Mouse (Mus musculus): Measurements from ENCODE around the gene Pdx1. TPM values are rescaled to one million over a fixed set of nuclear protein-coding genes. Genes with fewer than 3 reads are reported as not detected.

Pdx1 gene
- total and polyA plus RNA-seq, 3 experiments = not detected

GRCm38 (mm10) chr5:147270673-147271655, 1.2 kb downstream of the Pdx1 start:
- DNase-seq (ENCODE audit: low spot score) (no peak), ATAC-seq (ENCODE audit: extremely low read depth, insufficient number of reproducible peaks, low FRiP score, poor library complexity, severe bottlenecking) (no peak)
- Histone ChIP-seq H3K4me1 (ENCODE audit: insufficient read depth, low read depth, low read length) (no peaks in the 10 kb centered on the region), H3K4me3 (ENCODE audit: low read depth, low read length) (no peak overlapping the region), H3K9me3 (replicated peaks) (no peaks in the 10 kb centered on the region), H3K27me3 (ENCODE audit: insufficient read depth, low read length) (peaks cover 39% of the 10 kb centered on the region), H3K36me3 (replicated peaks) (no peaks in the 10 kb centered on the region)
- TF ChIP-seq POLR2AphosphoS5 (IDR thresholded peaks at IDR 0.05; ENCODE audit: insufficient replicate concordance, low read depth, low read length) (no peak), GATA1 (IDR thresholded peaks at IDR 0.05; ENCODE audit: borderline replicate concordance, low read length) (no peak)

- no peaks in the 10 kb centered on the region for H3K9me3 ChIP-seq (replicated peaks)
- H3K27me3 ChIP-seq (ENCODE audit: insufficient read depth, low read length) = peaks cover 39% of the 10 kb centered on the region
- TF ChIP-seq POLR2AphosphoS5 (IDR thresholded peaks at IDR 0.05; ENCODE audit: insufficient replicate concordance, low read depth, low read length) (no peak), GATA2 (IDR thresholded peaks at IDR 0.05; ENCODE audit: borderline replicate concordance, low read depth, low read length) (no peak), CTCF (IDR thresholded peaks at IDR 0.05; ENCODE audit: low read depth, low read length) (no peak), GATA1 (IDR thresholded peaks at IDR 0.05; ENCODE audit: borderline replicate concordance, low read length) (no peak), TAL1 (conservative IDR thresholded peaks at IDR 0.05; ENCODE audit: low read depth, low read length) (no peak)
- no peaks in the 10 kb centered on the region for H3K4me1 ChIP-seq (ENCODE audit: insufficient read depth, low read depth, low read length)
- DNase-seq (ENCODE audit: low spot score) (no peak), ATAC-seq (ENCODE audit: extremely low read depth, insufficient number of reproducible peaks, low FRiP score, poor library complexity, severe bottlenecking) (no peak)
- H3K36me3 ChIP-seq (replicated peaks) = no peaks in the 10 kb centered on the region
- no peak overlapping the region for H3K4me3 ChIP-seq (ENCODE audit: low read depth, low read length)
Measured at GRCm38 (mm10) chr5:147272046-147272807, 2.5 kb downstream of the Pdx1 start.

GRCm38 (mm10) chr5:147272808-147273345, 3.1 kb downstream of the Pdx1 start:
- H3K4me3 ChIP-seq (ENCODE audit: low read depth, low read length) = no peak overlapping the region
- H3K36me3 ChIP-seq (replicated peaks) = no peaks in the 10 kb centered on the region
- H3K27me3 ChIP-seq (ENCODE audit: insufficient read depth, low read length) = peaks cover 39% of the 10 kb centered on the region
- ATAC-seq (ENCODE audit: extremely low read depth, insufficient number of reproducible peaks, low FRiP score, poor library complexity, severe bottlenecking) = no peak
- no peaks in the 10 kb centered on the region for H3K9me3 ChIP-seq (replicated peaks)
- no peaks in the 10 kb centered on the region for H3K4me1 ChIP-seq (ENCODE audit: insufficient read depth, low read depth, low read length)
- TF ChIP-seq GATA1 (IDR thresholded peaks at IDR 0.05; ENCODE audit: borderline replicate concordance, low read length) (no peak), TAL1 (conservative IDR thresholded peaks at IDR 0.05; ENCODE audit: low read depth, low read length) (no peak), POLR2AphosphoS5 (IDR thresholded peaks at IDR 0.05; ENCODE audit: insufficient replicate concordance, low read depth, low read length) (no peak), GATA2 (IDR thresholded peaks at IDR 0.05; ENCODE audit: borderline replicate concordance, low read depth, low read length) (no peak), CTCF (IDR thresholded peaks at IDR 0.05; ENCODE audit: low read depth, low read length) (no peak)
- no peak for DNase-seq (ENCODE audit: low spot score)

- Histone ChIP-seq H3K4me1 (ENCODE audit: insufficient read depth, low read depth, low read length) (no peaks in the 10 kb centered on the region), H3K36me3 (replicated peaks) (no peaks in the 10 kb centered on the region), H3K9me3 (replicated peaks) (no peaks in the 10 kb centered on the region), H3K27me3 (ENCODE audit: insufficient read depth, low read length) (peaks cover 35% of the 10 kb centered on the region), H3K4me3 (ENCODE audit: low read depth, low read length) (no peak overlapping the region)
- DNase-seq (ENCODE audit: low spot score) (no peak), ATAC-seq (ENCODE audit: extremely low read depth, insufficient number of reproducible peaks, low FRiP score, poor library complexity, severe bottlenecking) (no peak)
- TF ChIP-seq GATA2 (IDR thresholded peaks at IDR 0.05; ENCODE audit: borderline replicate concordance, low read depth, low read length) (no peak), TAL1 (conservative IDR thresholded peaks at IDR 0.05; ENCODE audit: low read depth, low read length) (no peak), GATA1 (IDR thresholded peaks at IDR 0.05; ENCODE audit: borderline replicate concordance, low read length) (no peak), CTCF (IDR thresholded peaks at IDR 0.05; ENCODE audit: low read depth, low read length) (no peak), POLR2AphosphoS5 (IDR thresholded peaks at IDR 0.05; ENCODE audit: insufficient replicate concordance, low read depth, low read length) (no peak)
Measured at GRCm38 (mm10) chr5:147274174-147275141, 4.7 kb downstream of the Pdx1 start.

- Histone ChIP-seq H3K9me3 (replicated peaks) (no peaks in the 10 kb centered on the region), H3K4me1 (ENCODE audit: insufficient read depth, low read depth, low read length) (no peaks in the 10 kb centered on the region), H3K27me3 (ENCODE audit: insufficient read depth, low read length) (peaks cover 27% of the 10 kb centered on the region), H3K36me3 (replicated peaks) (no peaks in the 10 kb centered on the region), H3K4me3 (ENCODE audit: low read depth, low read length) (no peak overlapping the region)
- DNase-seq (ENCODE audit: low spot score) (no peak), ATAC-seq (ENCODE audit: extremely low read depth, insufficient number of reproducible peaks, low FRiP score, poor library complexity, severe bottlenecking) (no peak)
- TF ChIP-seq CTCF (IDR thresholded peaks at IDR 0.05; ENCODE audit: low read depth, low read length) (no peak), TAL1 (conservative IDR thresholded peaks at IDR 0.05; ENCODE audit: low read depth, low read length) (no peak), GATA1 (IDR thresholded peaks at IDR 0.05; ENCODE audit: borderline replicate concordance, low read length) (no peak), POLR2AphosphoS5 (IDR thresholded peaks at IDR 0.05; ENCODE audit: insufficient replicate concordance, low read depth, low read length) (no peak), GATA2 (IDR thresholded peaks at IDR 0.05; ENCODE audit: borderline replicate concordance, low read depth, low read length) (no peak)
Measured at GRCm38 (mm10) chr5:147275761-147276160, 6.0 kb downstream of the Pdx1 start.
